Mouse (Mus musculus) stomach, postnatal 0 days (tissue): ENCODE results near the gene Rnpepl1. TPM values are rescaled to one million over a fixed set of nuclear protein-coding genes. Genes with fewer than 3 reads are reported as not detected.

ENCODE experiments used
- ATAC-seq: fragments of 200-750 bp; cut with Nextera tagmentation; 2 replicates; pipeline ENCODE4 v1.8.0; 2017; ENCODE audit not compliant: low FRiP score, low TSS enrichment
- DNase-seq: peaks from one replicate; pipeline ENCODE4 v3.0.0-alpha.2; 2016; ENCODE audit warnings: low spot score
- H3K27ac ChIP-seq: fragments of 300-500 bp; sonication (generic); replicated peaks from 2 replicates; pipeline ENCODE4 v1.5.1; 2014; ENCODE audit warnings: mild to moderate bottlenecking, control low read depth
- H3K27me3 ChIP-seq: fragments of 300-500 bp; sonication (generic); 2 replicates; pipeline ENCODE4 v1.6.1; 2014; ENCODE audit warnings: low read length; ENCODE audit not compliant: control insufficient read depth, insufficient read depth
- H3K36me3 ChIP-seq: fragments of 300-500 bp; sonication (generic); 2 replicates; pipeline ENCODE4 v1.6.1; 2014; ENCODE audit warnings: low read length, mixed read lengths; ENCODE audit not compliant: control insufficient read depth, insufficient read depth
- H3K4me1 ChIP-seq: fragments of 300-500 bp; sonication (generic); replicated peaks from 2 replicates; pipeline ENCODE4 v1.6.1; 2014; ENCODE audit warnings: antibody characterized with exemption; ENCODE audit not compliant: control insufficient read depth, insufficient read depth
- H3K4me2 ChIP-seq: fragments of 300-500 bp; sonication (generic); replicated peaks from 2 replicates; pipeline ENCODE4 v1.6.1; 2014; ENCODE audit warnings: low read depth, mild to moderate bottlenecking, control low read depth, moderate library complexity
- H3K4me3 ChIP-seq: fragments of 300-500 bp; sonication (generic); 2 replicates; pipeline ENCODE4 v1.5.1; 2014; ENCODE audit warnings: low read depth, low read length, control low read depth
- H3K9ac ChIP-seq: fragments of 300-500 bp; sonication (generic); 2 replicates; pipeline ENCODE4 v1.6.1; 2014; ENCODE audit warnings: mild to moderate bottlenecking, low read length, control low read depth, mixed read lengths
- H3K9me3 ChIP-seq: fragments of 300-500 bp; sonication (generic); 2 replicates; pipeline ENCODE4 v1.6.1; 2016; ENCODE audit warnings: low read length; ENCODE audit not compliant: control insufficient read depth
- CTCF ChIP-seq: IDR thresholded peaks from 2 replicates; pipeline ENCODE4 v1.5.1; 2016; ENCODE audit warnings: antibody characterized with exemption, low read depth, mild to moderate bottlenecking, moderate library complexity
- EP300 ChIP-seq: optimal IDR thresholded peaks from 2 replicates; pipeline ENCODE3; 2016; ENCODE audit warnings: antibody characterized with exemption
- WGBS: fragments of 180-500 bp; shearing (Covaris S2); extraction: QIAGEN DNeasy Blood & Tissue Kit; methylation state at CpG from one replicate; pipeline ENCODE4 v1.1.7; 2014; 5-methylcytosine and 5-hydroxymethylcytosine counted together
- polyA plus RNA-seq: library from polyadenylated mRNA; unstranded; fragments of >200 nt; fragmentation: Nextera tagmentation; extraction: Ambion mirVana; gene quantifications from 2 replicates; pipeline ENCODE4 v1.2.1, GENCODE M21; 2015

Rnpepl1 gene
- polyA plus RNA-seq, 1 experiment from 2014 or later, result 36.7 TPM

DNA sequence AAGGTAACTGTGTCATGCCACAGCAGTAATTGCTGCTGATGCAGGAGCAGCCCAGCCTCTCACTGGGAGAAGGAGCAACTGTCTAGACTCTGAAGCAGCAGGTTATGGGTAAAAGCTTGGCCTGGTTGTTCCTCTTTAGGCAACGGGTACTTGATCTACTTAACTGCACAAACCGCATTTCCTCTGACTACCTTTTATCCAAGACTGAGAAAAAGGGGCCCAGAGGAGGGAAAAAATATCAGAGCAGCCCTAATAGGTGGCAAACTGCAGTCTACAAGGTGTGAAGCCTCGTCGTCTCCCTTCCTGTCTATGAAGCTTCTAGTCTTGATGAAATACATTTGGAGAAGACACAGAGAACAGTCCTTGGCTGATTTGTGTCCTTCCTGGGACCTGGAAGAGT, 23.0 kb downstream of the Rnpepl1 start:
- peak overlapping the region; percentile 96 for H3K27ac ChIP-seq
- DNase-seq (no peak), ATAC-seq (no peak)
- H3K9me3 ChIP-seq, result no peaks in the 10 kb centered on the region
- no peak for TF ChIP-seq CTCF
- TF ChIP-seq EP300, result no peak
- no peaks in the 10 kb centered on the region; the same call in 1 of the 2 replicates for H3K36me3 ChIP-seq
- peak overlapping the region; percentile 70 for H3K4me3 ChIP-seq
- peak overlapping the region; percentile 71; the same call in 1 of the 2 replicates for H3K9ac ChIP-seq
- H3K4me2 ChIP-seq, result peak overlapping the region; percentile 81
- peaks cover 6% of the 10 kb centered on the region; the same call in 1 of the 2 replicates for H3K4me1 ChIP-seq
- no peaks in the 10 kb centered on the region for H3K27me3 ChIP-seq
- WGBS, result 67% methylated on average over 4 of the region's 4 CpGs

DNA sequence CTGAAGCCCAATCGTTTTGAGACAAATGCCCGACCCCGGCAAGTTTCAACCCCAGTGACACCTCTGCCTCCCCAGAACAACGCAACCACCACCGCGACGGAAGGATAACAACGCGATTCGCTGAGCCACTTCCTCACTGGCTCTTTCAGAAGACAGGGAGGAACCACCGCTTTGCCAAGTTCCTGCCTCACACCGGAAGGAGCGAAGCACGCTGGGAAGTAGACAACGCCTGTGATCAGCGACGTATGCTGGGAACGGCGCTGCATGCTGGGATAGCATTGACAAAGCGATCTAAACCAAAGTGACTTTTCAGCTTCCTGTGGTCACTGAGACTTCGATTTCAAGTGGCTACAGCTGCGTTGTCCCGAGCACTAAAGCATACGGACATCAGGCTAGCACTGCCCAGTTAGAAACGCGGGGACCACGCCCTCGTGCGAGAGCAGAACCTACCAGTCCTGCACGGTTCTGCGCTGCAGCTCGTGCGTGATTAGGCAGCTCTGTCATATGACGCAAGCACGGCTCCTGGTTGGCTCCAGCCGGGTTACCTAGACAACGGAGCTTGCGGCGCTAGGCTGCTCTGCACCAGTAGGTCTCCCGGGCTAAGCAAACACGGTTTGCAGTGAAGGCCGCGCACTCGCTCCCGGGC, 23.7 kb downstream of the Rnpepl1 start, which contains the start of gene Capn10:
Capn10 (plus strand) TSS at position 195 of the 646 bp plus-strand sequence.
- H3K4me1 ChIP-seq, result peaks cover 6% of the 10 kb centered on the region; the same call in 1 of the 2 replicates
- H3K36me3 ChIP-seq, result peaks cover 5% of the 10 kb centered on the region; the same call in 1 of the 2 replicates
- H3K27me3 ChIP-seq, result no peaks in the 10 kb centered on the region
- no peak for TF ChIP-seq EP300
- TF ChIP-seq CTCF, result peak; percentile 34
- peak within 1 kb of the TSS; percentile 71 for H3K9ac ChIP-seq
- H3K9me3 ChIP-seq, result no peaks in the 10 kb centered on the region
- WGBS, result 1% methylated on average over 43 of the region's 45 CpGs
- peak; percentile 95 for DNase-seq
- peak within 1 kb of the TSS; percentile 70 for H3K4me3 ChIP-seq
- H3K27ac ChIP-seq, result peak within 1 kb of the TSS; percentile 96
- ATAC-seq, result peak; percentile 98
- peak within 1 kb of the TSS; percentile 81 for H3K4me2 ChIP-seq

DNA sequence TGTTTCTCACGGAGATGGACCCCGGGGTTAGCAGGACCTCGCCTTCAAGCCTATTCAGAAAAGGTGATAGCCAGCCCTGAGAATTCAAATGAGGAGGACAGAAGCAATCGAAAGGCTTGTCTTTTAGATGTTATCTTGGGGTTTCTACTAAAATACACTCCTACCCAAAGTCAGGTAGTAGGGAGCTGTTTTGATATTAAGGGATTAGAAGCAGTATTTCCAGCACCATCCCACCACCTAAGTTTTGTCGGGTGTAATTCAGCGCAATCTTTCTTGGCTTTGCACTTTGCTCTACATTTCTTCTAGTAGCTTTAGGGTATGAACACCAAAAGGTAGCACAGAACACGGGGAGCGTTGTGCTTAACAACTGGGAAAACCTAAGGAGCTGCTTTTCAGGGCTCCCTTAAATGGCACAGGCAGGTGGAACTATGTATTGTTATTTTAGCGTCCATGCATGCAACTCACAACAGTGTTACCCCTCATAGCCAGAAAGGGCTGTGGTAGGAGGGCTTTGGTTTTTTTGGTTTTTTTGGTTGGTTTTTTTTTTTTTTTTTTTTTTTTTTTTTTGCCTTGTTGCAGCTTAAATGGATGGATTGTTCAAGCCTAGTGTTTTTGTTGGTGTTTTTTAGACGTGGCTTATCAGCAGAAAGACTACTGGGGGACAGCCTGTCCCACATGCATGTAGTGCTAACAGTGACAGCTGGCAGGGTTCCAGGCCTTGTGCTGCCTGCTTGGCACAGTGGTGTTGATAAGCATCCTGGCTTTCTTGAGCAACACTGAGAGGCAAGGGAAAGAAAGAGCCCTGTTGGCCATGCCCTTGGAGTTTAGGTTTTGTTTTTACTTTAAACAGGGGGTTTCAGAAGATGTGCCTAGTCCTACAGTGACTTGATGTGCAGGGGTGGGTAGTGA, 24.7 kb downstream of the Rnpepl1 start:
- Histone ChIP-seq H3K9me3 (no peaks in the 10 kb centered on the region), H3K4me1 (peaks cover 6% of the 10 kb centered on the region; the same call in 1 of the 2 replicates), H3K36me3 (peaks cover 11% of the 10 kb centered on the region), H3K27ac (peak overlapping the region; percentile 96), H3K4me3 (peak overlapping the region; percentile 70), H3K9ac (peak overlapping the region; percentile 71), H3K27me3 (no peaks in the 10 kb centered on the region), H3K4me2 (peak overlapping the region; percentile 81)
- TF ChIP-seq EP300, result no peak
- no peak for TF ChIP-seq CTCF
- 13% methylated on average over 10 of the region's 10 CpGs for WGBS
- DNase-seq (peak; percentile 76), ATAC-seq (no peak)

DNA sequence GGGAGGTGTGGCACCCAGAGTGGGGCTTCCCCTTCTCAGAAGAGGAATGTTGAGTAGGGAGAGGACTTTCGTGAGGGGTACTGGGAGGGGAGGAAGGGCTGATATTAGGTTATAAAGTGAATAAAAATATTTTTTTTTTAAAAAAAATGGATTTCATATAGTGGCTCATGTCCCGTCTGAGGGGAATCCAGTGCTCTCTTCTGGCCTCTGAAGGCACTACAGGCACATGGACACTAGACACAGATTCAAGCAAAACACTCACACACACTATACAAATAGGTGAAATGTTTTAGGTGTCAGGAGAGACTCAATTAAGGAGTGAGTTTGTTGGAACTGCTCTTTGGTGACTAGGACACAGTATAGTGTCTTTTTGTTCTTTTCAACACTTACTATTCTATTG, 25.4 kb downstream of the Rnpepl1 start:
- no peak for ATAC-seq
- H3K9ac ChIP-seq, result 0 out of 2 replicates have a peak overlapping the region, but pooled peaks have one; percentile 19
- H3K4me1 ChIP-seq, result peaks cover 6% of the 10 kb centered on the region; the same call in 1 of the 2 replicates
- H3K27ac ChIP-seq, result no peak overlapping the region
- no peak for DNase-seq
- WGBS, result 23% methylated on average over 2 of the region's 2 CpGs
- H3K27me3 ChIP-seq, result no peaks in the 10 kb centered on the region
- TF ChIP-seq CTCF, result peak; percentile 50
- TF ChIP-seq EP300, result no peak
- H3K4me3 ChIP-seq, result 0 out of 2 replicates have a peak overlapping the region, but pooled peaks have one; percentile 70
- H3K36me3 ChIP-seq, result peaks cover 14% of the 10 kb centered on the region
- no peaks in the 10 kb centered on the region for H3K9me3 ChIP-seq
- peak overlapping the region; percentile 81 for H3K4me2 ChIP-seq

DNA sequence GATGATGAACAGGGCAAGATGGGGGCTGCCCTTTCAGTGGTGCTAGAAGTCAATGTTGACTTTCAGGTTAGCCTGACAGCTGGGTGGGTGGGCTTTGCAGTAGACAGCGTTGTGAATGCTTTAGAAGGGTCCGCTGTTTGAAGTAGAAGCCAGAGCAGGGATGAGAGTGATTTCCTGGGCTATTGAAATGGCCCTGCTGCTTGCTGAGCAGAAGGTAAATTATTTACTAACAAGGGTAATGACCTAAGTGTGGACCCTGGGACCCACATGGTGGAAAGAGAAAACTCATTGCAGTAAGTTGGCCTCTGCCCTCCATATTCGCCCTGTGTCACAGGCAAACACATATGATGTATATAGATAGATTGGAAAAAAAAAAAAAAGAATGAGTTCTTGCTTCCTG, 25.9 kb downstream of the Rnpepl1 start:
- no peak overlapping the region for H3K4me3 ChIP-seq

More for the DNA sequence above, 25.9 kb downstream of the Rnpepl1 start:
- DNase-seq, result no peak
- Histone ChIP-seq H3K4me2 (no peak overlapping the region), H3K36me3 (peaks cover 15% of the 10 kb centered on the region), H3K4me1 (peaks cover 6% of the 10 kb centered on the region; the same call in 1 of the 2 replicates), H3K9me3 (no peaks in the 10 kb centered on the region), H3K27ac (no peak overlapping the region), H3K27me3 (no peaks in the 10 kb centered on the region), H3K9ac (0 out of 2 replicates have a peak overlapping the region, but pooled peaks have one; percentile 9)
- TF ChIP-seq EP300 (no peak), CTCF (no peak)
- no peak for ATAC-seq
- 69% methylated on average over 3 of the region's 3 CpGs for WGBS
